Comparison of ENCODE assay signal across 8 mouse cellular contexts in the genomic region with DNA sequence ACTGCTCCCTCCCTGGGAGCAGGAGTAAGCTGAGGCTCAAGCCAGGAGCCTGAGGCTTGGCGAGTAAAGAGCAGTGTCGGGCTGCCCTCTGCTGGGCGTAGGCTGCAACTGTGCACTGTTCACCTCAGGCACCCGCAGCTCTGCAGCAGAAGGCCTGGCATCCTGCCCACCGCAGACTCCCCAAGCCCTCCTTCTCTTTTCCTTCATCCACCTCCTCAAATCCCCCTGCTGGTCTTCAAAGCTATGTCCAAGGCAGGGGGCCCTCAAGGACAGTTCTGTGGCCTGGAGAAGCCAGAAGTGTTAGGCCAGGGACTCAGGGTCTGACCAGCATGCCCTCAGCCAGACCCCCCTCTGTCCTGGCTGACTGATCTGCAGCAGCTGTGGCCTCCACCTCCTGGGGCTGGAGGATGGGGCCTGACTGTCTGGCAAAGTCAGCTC. TPM values are rescaled to one million over a fixed set of nuclear protein-coding genes. Genes with fewer than 3 reads are reported as not detected.
DNase-seq lines count a peak whose midpoint lies in the region.

No protein-coding gene starts in this region.

- intact Hi-C loops in left cerebral cortex, postnatal 10 days (cut with DNase I) = loop anchor here (5.0 to 10.0 kb wide), 2 partner anchors 86 to 353 kb away; a partner anchor contains a TSS

- DNase-seq in adipocyte (ENCODE audit: low spot score) = peak; percentile 70
- peak; percentile 93 for DNase-seq in embryo, embryonic 10 days (ENCODE audit: low spot score)
- peak; percentile 91 for DNase-seq in gastrocnemius, postnatal 10 days
- peak; percentile 86 for DNase-seq in induced T-regulatory cell, adult 2 months (ENCODE audit: low read depth)
- peak; percentile 86 to 92 for DNase-seq in left cerebral cortex, postnatal 10 days (ENCODE audit: extremely low spot score in 1 of 2, low spot score in 2 of 2)
- peak; percentile 82 for DNase-seq in mesoderm, embryonic 11.5 days (ENCODE audit: low read depth, low spot score)
- peak; percentile 83 for DNase-seq in right cerebral cortex, postnatal 25 days
- DNase-seq in urinary bladder, postnatal 36 days (ENCODE audit: low spot score in 2 of 2) = peak; percentile 59 to 77

RNA-seq across cellular contexts. Expression of a gene that starts 20.2 kb away (rescaled TPM):
- 10 to 100 TPM; 23.6 to 25.9 TPM for total RNA-seq in gastrocnemius, postnatal 10 days (2021)
- 10 to 100 TPM; 82.1 to 82.4 TPM for total RNA-seq in left cerebral cortex, postnatal 10 days (2021)

RNA-seq across cellular contexts. Expression of a gene that starts 34.9 kb away (rescaled TPM):
- total RNA-seq in gastrocnemius, postnatal 10 days (2021) = 1 to 10 TPM; 1.1 to 1.4 TPM
- under 1 TPM; 0.58 to 0.59 TPM for total RNA-seq in left cerebral cortex, postnatal 10 days (2021)

RNA-seq across cellular contexts. Expression of a gene that starts 55.5 kb away (rescaled TPM):
- 10 to 100 TPM; 48.9 to 49.0 TPM for total RNA-seq in gastrocnemius, postnatal 10 days (2021)
- total RNA-seq in left cerebral cortex, postnatal 10 days (2021) = 10 to 100 TPM; 48.7 to 49.0 TPM

RNA-seq across cellular contexts. Expression of a gene that starts 57.2 kb away (rescaled TPM):
- 1 to 10 TPM; 2.1 to 5.5 TPM for total RNA-seq in gastrocnemius, postnatal 10 days (2021)
- 1 to 10 TPM; 1.3 to 4.8 TPM for total RNA-seq in left cerebral cortex, postnatal 10 days (2021)

Comparison
In these comparisons a context has a peak if more than half of its experiments do, and no peak if none do; other contexts are left out.
1. Peak in every context shown above with its lines: DNase-seq.